Mouse (Mus musculus) stomach, embryonic 15.5 days (tissue): ENCODE results near the gene Tmprss9. TPM values are rescaled to one million over a fixed set of nuclear protein-coding genes. Genes with fewer than 3 reads are reported as not detected.
A peak's percentile ranks its signal among the peaks of the same experiment; 100 is the strongest.

Experiments used
- ATAC-seq: fragments of 200-750 bp; cut with Nextera tagmentation; 2 replicates; pipeline ENCODE4 v1.8.0; 2017; ENCODE audit warnings: low read depth, moderate number of reproducible peaks, moderate TSS enrichment; ENCODE audit not compliant: insufficient read depth, low FRiP score
- H3K27ac ChIP-seq: fragments of 300-500 bp; sonication (generic); 2 replicates; pipeline ENCODE4 v1.5.1; 2015; ENCODE audit warnings: mild to moderate bottlenecking, inconsistent platforms
- H3K27me3 ChIP-seq: fragments of 300-500 bp; sonication (generic); replicated peaks from 2 replicates; pipeline ENCODE4 v1.6.1; 2015; ENCODE audit warnings: inconsistent platforms
- H3K36me3 ChIP-seq: fragments of 300-500 bp; sonication (generic); 2 replicates; pipeline ENCODE4 v1.6.1; 2015; ENCODE audit warnings: inconsistent platforms
- H3K4me1 ChIP-seq: fragments of 300-500 bp; sonication (generic); 2 replicates; pipeline ENCODE4 v1.6.1; 2015; ENCODE audit warnings: inconsistent platforms
- H3K4me2 ChIP-seq: fragments of 300-500 bp; sonication (generic); 2 replicates; pipeline ENCODE4 v1.6.1; 2015; ENCODE audit warnings: mild to moderate bottlenecking, inconsistent platforms
- H3K4me3 ChIP-seq: fragments of 300-500 bp; sonication (generic); replicated peaks from 2 replicates; pipeline ENCODE4 v1.5.1; 2015; ENCODE audit warnings: inconsistent platforms
- H3K9ac ChIP-seq: fragments of 300-500 bp; sonication (generic); 2 replicates; pipeline ENCODE4 v1.6.1; 2015; ENCODE audit warnings: inconsistent platforms
- H3K9me3 ChIP-seq: fragments of 300-500 bp; sonication (generic); 2 replicates; pipeline ENCODE4 v1.6.1; 2016; ENCODE audit warnings: inconsistent platforms
- WGBS: fragments of 180-500 bp; shearing (Covaris S2); methylation state at CpG from one replicate; pipeline ENCODE4 v1.1.7; 2015; 5-methylcytosine and 5-hydroxymethylcytosine counted together
- polyA plus RNA-seq: library from polyadenylated mRNA; unstranded; fragments of >200 nt; fragmentation: Nextera tagmentation; extraction: Ambion mirVana; gene quantifications from 2 replicates; pipeline ENCODE4 v1.2.1, GENCODE M21; 2015

Tmprss9 gene
- polyA plus RNA-seq, 1 experiment from 2014 or later = not detected

DNA sequence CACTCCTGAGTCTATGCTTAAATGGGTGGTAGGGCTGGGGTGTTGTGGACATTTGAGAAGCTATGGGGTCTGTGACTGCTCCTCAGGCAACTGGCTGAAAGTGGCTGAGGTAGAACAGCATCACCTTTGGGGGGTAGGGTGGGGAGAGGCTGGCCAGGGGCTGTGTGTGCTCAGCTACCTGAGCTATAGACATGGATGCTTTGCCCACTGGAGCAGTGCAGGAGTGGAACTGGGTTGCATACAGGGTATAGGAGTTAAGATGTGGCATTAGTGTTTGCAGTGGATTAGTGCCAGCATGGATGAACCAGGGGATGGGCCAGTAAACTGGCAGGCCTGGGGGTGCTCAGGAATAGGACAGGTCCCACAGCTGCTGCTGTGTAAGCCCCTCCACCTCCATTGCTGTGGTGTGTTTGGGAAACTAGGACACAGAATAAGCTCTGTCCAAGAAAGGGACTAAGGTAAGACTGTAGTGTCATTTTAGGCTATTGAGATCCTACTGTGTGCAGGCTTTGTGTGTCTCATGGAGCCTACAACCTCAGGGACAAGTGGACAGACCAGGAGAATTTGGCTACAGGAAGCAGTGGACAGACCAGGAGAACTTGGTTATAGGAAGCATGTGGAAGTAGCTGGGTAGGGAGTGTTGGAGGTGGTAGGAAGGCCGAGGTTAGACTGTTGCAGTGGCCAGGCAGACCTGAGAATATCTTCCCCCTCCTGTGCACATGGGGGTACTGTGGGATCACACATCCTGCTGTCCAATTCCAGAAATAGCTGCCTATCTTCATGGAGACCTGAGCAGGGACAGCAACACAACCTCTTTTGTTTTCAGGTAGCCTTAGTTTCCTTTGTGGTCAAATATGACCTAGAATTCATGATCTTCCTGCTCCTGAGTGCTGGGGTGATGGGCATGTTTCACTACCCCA, 42.0 kb upstream of the Tmprss9 start:
- H3K4me2 ChIP-seq = no peak overlapping the region
- no peak overlapping the region for H3K27ac ChIP-seq
- no peak overlapping the region for H3K4me3 ChIP-seq
- no peak for ATAC-seq
- H3K36me3 ChIP-seq = peaks cover 15% of the 10 kb centered on the region
- H3K9ac ChIP-seq = no peak overlapping the region
- peaks cover 13% of the 10 kb centered on the region for H3K27me3 ChIP-seq
- H3K4me1 ChIP-seq = peaks cover 39% of the 10 kb centered on the region
- WGBS = 48% methylated on average over 1 of the region's 1 CpGs
- no peaks in the 10 kb centered on the region for H3K9me3 ChIP-seq

DNA sequence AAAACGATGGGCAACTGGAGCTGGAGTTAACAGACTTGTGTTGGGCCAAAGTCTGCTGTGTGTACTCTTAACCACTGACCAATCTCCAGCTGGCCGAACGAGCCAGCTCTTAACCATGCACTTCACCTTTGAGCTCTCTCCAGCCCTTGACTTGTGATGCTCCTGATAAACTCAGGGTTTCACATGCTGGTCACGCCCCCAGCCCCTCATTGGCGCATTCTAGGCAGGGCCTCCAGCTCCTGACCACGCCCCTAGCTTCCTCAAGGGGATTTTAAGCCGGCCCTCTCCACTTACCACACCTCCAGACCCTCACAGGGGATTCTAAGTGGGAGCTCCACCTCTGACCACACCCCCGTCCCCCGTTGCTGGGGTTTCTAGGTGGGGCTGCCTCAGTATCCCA, 40.5 kb upstream of the Tmprss9 start:
- no peak overlapping the region for H3K4me3 ChIP-seq

DNA sequence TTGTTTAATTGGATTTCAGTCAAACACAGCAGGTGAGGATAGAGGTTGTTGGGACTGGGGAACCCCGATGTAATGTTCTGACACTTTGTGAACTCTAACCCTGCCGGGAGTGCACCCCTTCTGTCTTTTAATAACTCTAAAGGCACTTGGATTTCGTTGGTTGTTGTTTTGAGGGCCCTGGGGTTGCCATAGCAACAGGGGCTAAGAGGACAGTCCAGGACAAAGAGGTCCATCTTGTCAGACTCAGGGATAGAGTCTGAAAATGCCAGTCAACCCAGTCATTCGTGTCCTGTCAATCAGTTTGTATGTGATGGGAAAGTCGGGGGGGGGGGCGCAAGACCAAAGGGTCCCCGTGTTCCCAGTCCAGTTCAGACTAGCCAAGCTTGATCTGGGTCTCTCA, 38.8 kb upstream of the Tmprss9 start:
- peaks cover 15% of the 10 kb centered on the region for H3K36me3 ChIP-seq
- 65% methylated on average over 7 of the region's 7 CpGs for WGBS
- no peak overlapping the region for H3K4me3 ChIP-seq
- H3K9ac ChIP-seq = no peak overlapping the region
- peaks cover 42% of the 10 kb centered on the region for H3K27me3 ChIP-seq
- no peaks in the 10 kb centered on the region for H3K9me3 ChIP-seq
- no peak overlapping the region for H3K27ac ChIP-seq
- ATAC-seq = no peak
- H3K4me1 ChIP-seq = peaks cover 35% of the 10 kb centered on the region
- no peak overlapping the region for H3K4me2 ChIP-seq

More for the DNA sequence above, 40.5 kb upstream of the Tmprss9 start:
- WGBS = 3% methylated on average over 9 of the region's 9 CpGs
- Histone ChIP-seq H3K4me1 (peaks cover 39% of the 10 kb centered on the region), H3K27me3 (peaks cover 28% of the 10 kb centered on the region), H3K9ac (no peak overlapping the region), H3K9me3 (no peaks in the 10 kb centered on the region), H3K4me2 (no peak overlapping the region), H3K36me3 (peaks cover 15% of the 10 kb centered on the region), H3K27ac (no peak overlapping the region)
- no peak for ATAC-seq

DNA sequence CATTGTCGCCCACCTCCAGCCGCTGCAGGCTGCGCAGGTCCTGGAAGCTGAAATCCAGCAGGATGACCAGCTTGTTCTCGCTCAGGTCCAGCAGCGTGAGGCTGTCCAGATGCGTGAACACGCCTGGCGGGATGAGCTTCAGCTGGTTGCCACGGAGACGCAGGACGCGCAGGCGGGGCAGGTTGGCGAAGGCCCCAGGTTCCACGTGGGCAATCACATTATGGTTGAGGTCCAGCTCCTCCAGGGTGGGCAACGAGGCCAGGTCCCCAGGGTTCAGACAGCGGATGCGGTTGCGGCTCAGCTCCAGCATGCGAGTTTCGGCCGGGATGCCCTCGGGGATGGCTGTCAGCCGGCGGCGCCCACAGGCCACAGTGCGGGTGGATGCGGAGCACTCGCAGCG, 36.0 kb upstream of the Tmprss9 start:
- no peak overlapping the region for H3K27ac ChIP-seq
- 56% methylated on average over 30 of the region's 30 CpGs for WGBS
- H3K9me3 ChIP-seq = no peaks in the 10 kb centered on the region
- peaks cover 13% of the 10 kb centered on the region for H3K4me1 ChIP-seq
- H3K4me2 ChIP-seq = no peak overlapping the region
- H3K4me3 ChIP-seq = no peak overlapping the region
- H3K9ac ChIP-seq = no peak overlapping the region
- peaks cover 2% of the 10 kb centered on the region; the same call in 1 of the 2 replicates for H3K36me3 ChIP-seq
- peaks cover 42% of the 10 kb centered on the region for H3K27me3 ChIP-seq
- ATAC-seq = no peak

DNA sequence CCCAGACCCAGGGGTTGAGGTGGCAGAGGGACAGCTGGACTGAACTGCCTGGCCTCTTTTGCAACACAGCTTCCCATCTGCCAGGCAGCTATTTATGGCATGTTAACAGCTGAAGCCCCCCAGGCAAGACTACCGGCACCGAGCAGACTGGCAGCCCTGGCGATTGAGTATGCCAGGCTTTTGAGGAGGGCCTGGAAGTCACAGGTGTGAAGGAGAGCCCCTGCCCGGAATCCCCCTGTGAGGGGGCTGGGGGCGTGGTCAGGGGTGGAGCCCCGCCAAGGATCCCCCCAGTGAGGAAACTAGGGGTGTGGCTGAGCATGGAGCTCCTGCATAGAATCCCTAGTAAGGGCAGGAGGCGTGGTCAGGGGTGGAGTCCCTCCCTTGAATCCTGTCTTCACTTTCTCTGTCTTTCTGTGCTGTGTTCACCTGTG, 34.7 kb upstream of the Tmprss9 start:
- Histone ChIP-seq H3K36me3 (no peaks in the 10 kb centered on the region), H3K27me3 (peaks cover 48% of the 10 kb centered on the region), H3K4me3 (no peak overlapping the region), H3K27ac (no peak overlapping the region), H3K9ac (no peak overlapping the region), H3K4me1 (0 out of 2 replicates have a peak, but pooled peaks cover 5% of the 10 kb centered on the region), H3K9me3 (no peaks in the 10 kb centered on the region), H3K4me2 (no peak overlapping the region)
- 47% methylated on average over 7 of the region's 7 CpGs for WGBS
- no peak for ATAC-seq

DNA sequence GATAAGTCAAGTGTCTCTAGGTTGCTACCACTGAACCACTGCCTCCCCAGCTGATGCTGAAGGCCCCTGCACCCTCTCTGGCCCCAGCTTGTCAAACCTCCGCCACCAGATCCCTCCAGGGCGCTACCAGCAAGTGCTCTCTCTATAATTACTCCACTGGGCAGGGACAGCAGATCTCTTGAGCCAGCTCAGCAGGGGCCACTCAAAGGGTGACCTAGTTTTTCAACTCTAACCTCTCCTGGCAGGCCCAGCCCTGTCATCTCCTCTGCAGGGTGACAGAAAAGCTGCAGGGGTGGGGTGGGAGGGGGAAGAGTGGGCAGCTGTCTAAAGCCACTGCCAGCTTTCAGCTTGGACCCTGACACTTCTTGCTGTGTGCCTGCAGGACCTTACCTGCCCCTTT, 33.8 kb upstream of the Tmprss9 start:
- Histone ChIP-seq H3K4me1 (0 out of 2 replicates have a peak, but pooled peaks cover 2% of the 10 kb centered on the region), H3K9me3 (no peaks in the 10 kb centered on the region), H3K27me3 (peaks cover 56% of the 10 kb centered on the region), H3K36me3 (no peaks in the 10 kb centered on the region), H3K4me3 (no peak overlapping the region), H3K4me2 (no peak overlapping the region), H3K9ac (no peak overlapping the region), H3K27ac (no peak overlapping the region)
- ATAC-seq = no peak
- WGBS = 12% methylated on average over 2 of the region's 2 CpGs

DNA sequence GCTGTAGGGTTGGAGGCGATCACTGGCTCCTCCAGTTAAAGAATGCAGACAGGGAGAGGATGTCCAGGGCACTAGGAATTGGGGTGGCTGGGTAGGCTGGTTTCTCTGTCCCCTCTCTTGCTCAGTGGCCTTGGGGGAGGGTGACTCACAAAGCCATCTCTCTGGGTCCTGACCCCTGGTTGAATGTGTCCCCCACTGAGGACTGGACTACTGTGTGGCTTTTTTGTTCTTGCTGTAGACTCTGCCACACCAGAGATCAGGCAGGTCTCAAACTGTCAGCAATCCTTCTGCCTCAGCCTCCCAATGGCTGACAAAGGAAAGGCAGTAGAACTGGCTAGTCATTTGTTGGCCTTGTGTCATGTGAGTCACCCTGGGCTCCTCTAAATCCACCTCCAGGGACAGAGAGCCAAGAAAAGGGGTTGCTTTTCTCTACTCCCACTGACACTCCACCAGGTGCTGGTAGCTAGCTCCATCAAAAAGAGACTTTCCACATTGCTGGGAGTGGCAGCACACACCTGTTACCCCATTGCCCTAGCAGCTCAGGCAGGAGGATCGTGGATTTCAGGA, 33.2 kb upstream of the Tmprss9 start:
- no peak overlapping the region for H3K27ac ChIP-seq
- H3K9ac ChIP-seq = no peak overlapping the region
- H3K4me1 ChIP-seq = peaks cover 3% of the 10 kb centered on the region
- ATAC-seq = no peak
- no peak overlapping the region for H3K4me2 ChIP-seq
- WGBS = 71% methylated on average over 2 of the region's 2 CpGs
- H3K9me3 ChIP-seq = no peaks in the 10 kb centered on the region
- no peak overlapping the region for H3K4me3 ChIP-seq
- H3K36me3 ChIP-seq = no peaks in the 10 kb centered on the region
- H3K27me3 ChIP-seq = peaks cover 61% of the 10 kb centered on the region

DNA sequence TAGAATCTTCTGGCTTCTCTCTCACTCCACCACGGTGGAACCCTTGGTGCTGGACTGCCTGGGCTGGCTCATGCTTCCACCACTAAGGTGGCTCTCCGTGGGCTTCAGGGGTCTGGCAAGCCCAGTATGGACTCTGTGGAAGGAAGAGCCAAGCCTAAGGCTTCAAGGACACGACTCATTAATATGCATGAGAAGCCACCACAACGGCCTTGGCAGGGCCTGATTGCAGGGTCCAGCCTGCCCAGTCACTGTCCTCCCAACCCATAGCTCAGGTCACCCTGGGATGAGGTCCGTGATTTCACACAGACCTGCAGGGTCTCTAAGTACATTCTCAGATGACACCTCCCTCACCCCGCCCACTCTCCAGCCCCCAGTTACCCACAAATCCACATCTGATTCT, 31.8 kb upstream of the Tmprss9 start:
- Histone ChIP-seq H3K4me3 (no peak overlapping the region), H3K4me1 (peaks cover 9% of the 10 kb centered on the region), H3K9ac (no peak overlapping the region), H3K27ac (no peak overlapping the region), H3K4me2 (no peak overlapping the region), H3K9me3 (no peaks in the 10 kb centered on the region), H3K27me3 (peaks cover 61% of the 10 kb centered on the region), H3K36me3 (no peaks in the 10 kb centered on the region)
- ATAC-seq = no peak
- 59% methylated on average over 6 of the region's 6 CpGs for WGBS

DNA sequence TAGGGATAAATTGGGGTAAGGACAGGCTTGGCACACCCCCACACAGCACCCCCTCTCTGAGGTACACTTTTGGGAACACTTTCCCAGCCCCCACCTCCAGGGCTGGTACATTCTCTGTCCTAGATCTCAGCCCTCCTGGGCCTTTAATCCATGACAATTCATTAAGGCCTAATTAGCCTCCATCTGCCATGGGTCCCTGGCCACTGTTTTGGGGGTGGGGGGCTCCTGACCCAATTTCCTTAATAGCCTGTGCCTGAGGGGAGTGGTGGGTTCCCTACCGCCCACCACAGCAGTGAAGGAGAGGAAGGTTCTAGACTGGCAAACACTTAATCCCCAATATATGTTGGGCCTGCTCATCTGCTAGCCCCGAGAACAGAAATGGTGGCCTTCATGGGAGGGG, 30.0 kb upstream of the Tmprss9 start:
- Histone ChIP-seq H3K36me3 (no peaks in the 10 kb centered on the region), H3K4me2 (no peak overlapping the region), H3K9ac (no peak overlapping the region), H3K9me3 (no peaks in the 10 kb centered on the region), H3K4me1 (peaks cover 9% of the 10 kb centered on the region), H3K27ac (no peak overlapping the region), H3K27me3 (peaks cover 57% of the 10 kb centered on the region), H3K4me3 (no peak overlapping the region)
- WGBS = 67% methylated on average over 2 of the region's 2 CpGs
- ATAC-seq = no peak

DNA sequence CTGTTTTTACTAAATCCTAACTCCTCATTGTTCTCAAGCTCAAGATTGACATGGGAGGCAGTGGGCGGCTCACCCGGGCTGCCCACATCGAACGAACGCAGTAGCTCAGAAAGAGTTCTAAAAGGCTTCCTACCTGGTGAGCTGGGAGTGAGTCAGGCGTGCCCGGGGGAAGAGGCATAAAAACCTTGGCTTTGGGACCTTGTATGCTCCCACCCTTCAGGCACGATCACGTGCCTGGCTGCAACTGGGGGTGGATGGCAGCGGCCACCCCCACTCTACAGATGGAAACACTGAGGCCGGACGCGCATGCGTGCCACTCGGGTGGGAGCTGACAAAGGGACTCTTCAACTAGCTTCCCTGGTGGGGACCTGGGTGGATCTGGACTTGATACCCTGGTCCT, 29.3 kb upstream of the Tmprss9 start:
- peaks cover 50% of the 10 kb centered on the region for H3K27me3 ChIP-seq
- WGBS = 80% methylated on average over 15 of the region's 15 CpGs
- H3K36me3 ChIP-seq = no peaks in the 10 kb centered on the region
- peaks cover 9% of the 10 kb centered on the region for H3K4me1 ChIP-seq
- H3K4me3 ChIP-seq = no peak overlapping the region
- H3K27ac ChIP-seq = no peak overlapping the region
- no peaks in the 10 kb centered on the region for H3K9me3 ChIP-seq
- no peak overlapping the region for H3K4me2 ChIP-seq
- ATAC-seq = no peak
- no peak overlapping the region for H3K9ac ChIP-seq

DNA sequence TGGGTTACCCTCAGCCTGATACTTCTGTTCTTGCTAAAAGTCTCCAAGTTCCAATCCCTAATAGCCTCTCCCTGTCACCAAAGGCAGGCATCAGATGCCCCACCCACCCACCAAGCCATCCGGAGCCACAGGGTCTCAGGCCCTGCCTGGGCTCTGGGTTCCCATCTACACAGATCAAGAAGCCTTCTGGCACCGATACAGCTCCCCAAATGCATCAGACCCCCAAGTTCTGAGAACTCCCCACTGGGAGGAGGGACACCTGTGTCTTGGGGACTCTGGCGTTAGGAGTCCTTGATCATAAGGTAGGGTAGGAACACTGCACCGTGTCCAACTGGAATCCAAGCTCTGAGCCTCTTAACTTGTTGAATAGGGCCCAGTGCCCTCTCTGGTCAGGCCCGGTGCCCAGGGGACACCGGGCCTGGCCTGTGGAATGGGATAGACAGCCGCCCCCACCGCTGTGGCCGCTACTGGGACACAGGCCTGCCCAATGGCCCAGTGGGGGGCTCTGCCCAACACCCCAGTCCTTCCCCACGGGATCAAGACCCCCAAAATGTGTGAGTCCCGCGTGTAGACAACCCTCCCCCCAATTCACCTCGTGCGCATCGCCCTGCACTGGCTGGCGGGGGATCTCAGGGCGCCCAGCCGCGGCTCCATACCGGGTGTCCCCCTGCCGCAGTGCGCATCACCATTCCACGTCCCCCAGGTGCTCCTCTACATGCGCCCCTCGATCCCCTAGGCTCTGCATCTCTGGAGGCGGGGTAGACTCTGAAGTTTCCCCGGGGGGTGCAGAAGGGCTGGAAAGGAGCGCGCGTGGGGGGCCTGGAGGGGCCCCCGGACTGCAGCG, 28.3 kb upstream of the Tmprss9 start:
- WGBS = 13% methylated on average over 26 of the region's 32 CpGs
- Histone ChIP-seq H3K9me3 (no peaks in the 10 kb centered on the region), H3K4me3 (peak overlapping the region; percentile 40), H3K27me3 (peaks cover 49% of the 10 kb centered on the region), H3K4me2 (peak overlapping the region; percentile 73), H3K9ac (no peak overlapping the region), H3K27ac (no peak overlapping the region), H3K4me1 (peaks cover 9% of the 10 kb centered on the region), H3K36me3 (no peaks in the 10 kb centered on the region)
- no peak for ATAC-seq
